Mouse (Mus musculus) gastrocnemius, adult 2 months (tissue): ENCODE data around the gene Ssh3. TPM values are rescaled to one million over a fixed set of nuclear protein-coding genes. Genes with fewer than 3 reads are reported as not detected.

Experiments
- DNase-seq: peaks from one replicate; pipeline ENCODE4 v3.0.0; 2022
- H3K27ac ChIP-seq: fragments of 200-600 bp; 2 replicates; pipeline ENCODE4 v1.8.1; 2022; ENCODE audit warnings: mild to moderate bottlenecking
- H3K4me3 ChIP-seq: fragments of 200-600 bp; 2 replicates; pipeline ENCODE4 v1.8.1; 2022; ENCODE audit warnings: mild to moderate bottlenecking, moderate library complexity
- CTCF ChIP-seq: fragments of 200-600 bp; IDR thresholded peaks from 2 replicates; pipeline ENCODE4 v1.8.1; 2022; ENCODE audit warnings: antibody characterized with exemption, mild to moderate bottlenecking, moderate library complexity
- intact Hi-C: fragments of 180-260 bp; cut with DNase I; formaldehyde crosslinking; loops from one replicate; pipeline ENCODE4 v1.15.1; 2025
- microRNA-seq: library from miRNA; unstranded; fragments of <30 nt; microRNA quantifications from one replicate; pipeline ENCODE4 v1.2.0, GENCODE M21; 2021
- total RNA-seq, 2 experiments: library from RNA; stranded (reverse); gene quantifications; 2 replicates each; pipeline ENCODE4 v1.2.3; 2021

Gene Ssh3
- total RNA-seq, 2 experiments from 2014 or later = 3.3 to 3.9 TPM

- Histone ChIP-seq H3K4me3 (peak overlapping the region; percentile 32), H3K27ac (0 out of 2 replicates have a peak overlapping the region, but pooled peaks have one; percentile 20)
- peak; percentile 42 for DNase-seq
- intact Hi-C loops = no loop called here
- peak; percentile 50 for TF ChIP-seq CTCF
Measured at GRCm38 (mm10) chr19:4216041-4216685, 52.8 kb downstream of the Ssh3 start.

GRCm38 (mm10) chr19:4215451-4215840 lies 53.5 kb downstream of the Ssh3 start:
- H3K27ac ChIP-seq = peak overlapping the region; percentile 80
- DNase-seq = no peak
- H3K4me3 ChIP-seq = peak overlapping the region; percentile 89
- intact Hi-C loops = no loop called here
- no peak for TF ChIP-seq CTCF

- Histone ChIP-seq H3K27ac (peak overlapping the region; percentile 80), H3K4me3 (peak overlapping the region; percentile 89)
- no peak for TF ChIP-seq CTCF
- DNase-seq = peak; percentile 58
- intact Hi-C loops = no loop called here
Measured at GRCm38 (mm10) chr19:4214771-4215450, 54.1 kb downstream of the Ssh3 start.

- H3K27ac ChIP-seq = peak within 1 kb of the TSS; percentile 80
- peak within 1 kb of the TSS; percentile 89 for H3K4me3 ChIP-seq
- peak; percentile 62 for DNase-seq
- intact Hi-C loops = no loop called here
- no peak for TF ChIP-seq CTCF
Measured at GRCm38 (mm10) chr19:4214071-4214770, 54.8 kb downstream of the Ssh3 start, which contains the start of the genes Clcf1 and AC109138.7. Gene Clcf1 (plus strand): TSS chr19:4214238. Gene AC109138.7 (plus strand): TSS chr19:4214357.

GRCm38 (mm10) chr19:4213524-4213974 lies 55.4 kb downstream of the Ssh3 start:
- intact Hi-C loops = no loop called here

GRCm38 (mm10) chr19:4211891-4212588 lies 56.9 kb downstream of the Ssh3 start:
- no peak for TF ChIP-seq CTCF
- peak; percentile 11 for DNase-seq
- intact Hi-C loops = no loop called here
- H3K4me3 ChIP-seq = no peak overlapping the region
- no peak overlapping the region for H3K27ac ChIP-seq

More at GRCm38 (mm10) chr19:4213524-4213974, 55.4 kb downstream of the Ssh3 start:
- DNase-seq = peak; percentile 22
- peak overlapping the region; percentile 89 for H3K4me3 ChIP-seq
- no peak for TF ChIP-seq CTCF
- H3K27ac ChIP-seq = peak overlapping the region; percentile 80

Small RNA genes within 50 kb of the gene (microRNA-seq; reads per million reads assigned to microRNA genes)
- not detected for gene Gm26115
- gene Mir6985 = not detected

Other genes starting within 250 kb of the Ssh3 start
- 100 to 1,000 TPM; 386 to 408 TPM for gene Gstp1, start 231.2 kb downstream of the Ssh3 start, total RNA-seq
- gene Gstp2, start 223.2 kb downstream of the Ssh3 start, total RNA-seq = 100 to 1,000 TPM; 169 to 183 TPM
- not detected for gene Gstp3, start 209.6 kb downstream of the Ssh3 start, total RNA-seq
- gene Cabp2, start 187.6 kb downstream of the Ssh3 start, total RNA-seq = not detected
- 10 to 100 TPM; 17.9 to 22.4 TPM for gene Cdk2ap2, start 172.0 kb downstream of the Ssh3 start, total RNA-seq
- 1 to 10 TPM; 2.3 to 2.5 TPM for gene Pitpnm1, start 169.2 kb downstream of the Ssh3 start, total RNA-seq
- 10 to 100 TPM; 69.9 to 71.8 TPM for gene Aip, start 143.3 kb downstream of the Ssh3 start, total RNA-seq
- not detected for gene Gpr152, start 129.4 kb downstream of the Ssh3 start, total RNA-seq
- gene Cabp4, start 125.1 kb downstream of the Ssh3 start, total RNA-seq = not detected
- 10 to 100 TPM in 1 of 2 experiments, 1 to 10 TPM in 1; 9.8 to 14.7 TPM for gene Coro1b, start 120.6 kb downstream of the Ssh3 start, total RNA-seq
- under 1 TPM in 1 of 2 experiments, not detected in 1; 0.43 TPM for gene Ptprcap, start 115.6 kb downstream of the Ssh3 start, total RNA-seq
- 10 to 100 TPM; 24.8 to 27.8 TPM for gene Rps6kb2, start 105.8 kb downstream of the Ssh3 start, total RNA-seq
- gene Carns1, start 93.7 kb downstream of the Ssh3 start, total RNA-seq = 10 to 100 TPM; 23.1 to 25.9 TPM
- gene Tbc1d10c, start 77.9 kb downstream of the Ssh3 start, total RNA-seq = 1 to 10 TPM; 6.7 to 6.8 TPM
- gene Ppp1ca, start 77.1 kb downstream of the Ssh3 start, total RNA-seq = 100 to 1,000 TPM; 201 to 214 TPM
- gene Rad9a, start 67.5 kb downstream of the Ssh3 start, total RNA-seq = 1 to 10 TPM; 2.8 to 3.4 TPM
- gene Clcf1, start 54.9 kb downstream of the Ssh3 start, total RNA-seq = under 1 TPM; 0.38 to 0.89 TPM
- gene AC109138.7, start 54.8 kb downstream of the Ssh3 start, total RNA-seq = not detected
- 10 to 100 TPM; 13.6 to 16.4 TPM for gene Pold4, start 37.3 kb downstream of the Ssh3 start, total RNA-seq
- gene Ankrd13d, start 14.0 kb upstream of the Ssh3 start, total RNA-seq = under 1 TPM; 0.45 to 0.64 TPM
- gene Grk2, start 37.0 kb upstream of the Ssh3 start, total RNA-seq = 10 to 100 TPM; 56.6 to 61.2 TPM
- gene Kdm2a, start 129.1 kb upstream of the Ssh3 start, total RNA-seq = 10 to 100 TPM; 39.1 to 39.7 TPM
- under 1 TPM; 0.28 to 0.73 TPM for gene Rhod, start 170.3 kb upstream of the Ssh3 start, total RNA-seq
- 1 to 10 TPM; 6.8 to 7.6 TPM for gene Syt12, start 208.3 kb upstream of the Ssh3 start, total RNA-seq
- not detected for gene 2010003K11Rik, start 229.4 kb upstream of the Ssh3 start, total RNA-seq
- 100 to 1,000 TPM in 1 of 2 experiments, 10 to 100 TPM in 1; 94.6 to 119 TPM for gene Pcx, start 241.3 kb upstream of the Ssh3 start, total RNA-seq